Mouse (Mus musculus) heart, postnatal 10 days (tissue): ENCODE results near the gene Spata13. TPM values are rescaled to one million over a fixed set of nuclear protein-coding genes. Genes with fewer than 3 reads are reported as not detected.

Experiments
- DNase-seq, 2 experiments: peaks; one replicate each; pipeline ENCODE4 v3.0.0; 2021
- intact Hi-C: fragments of 180-260 bp; cut with DNase I; formaldehyde crosslinking; loops from one replicate; pipeline ENCODE4 v1.15.1; 2025
- total RNA-seq, 2 experiments: library from RNA; stranded (reverse); gene quantifications; 2 replicates each; pipeline ENCODE4 v1.2.3; 2021

The Spata13 gene
- total RNA-seq, result 10 to 100 TPM; 38.9 to 47.4 TPM

DNA sequence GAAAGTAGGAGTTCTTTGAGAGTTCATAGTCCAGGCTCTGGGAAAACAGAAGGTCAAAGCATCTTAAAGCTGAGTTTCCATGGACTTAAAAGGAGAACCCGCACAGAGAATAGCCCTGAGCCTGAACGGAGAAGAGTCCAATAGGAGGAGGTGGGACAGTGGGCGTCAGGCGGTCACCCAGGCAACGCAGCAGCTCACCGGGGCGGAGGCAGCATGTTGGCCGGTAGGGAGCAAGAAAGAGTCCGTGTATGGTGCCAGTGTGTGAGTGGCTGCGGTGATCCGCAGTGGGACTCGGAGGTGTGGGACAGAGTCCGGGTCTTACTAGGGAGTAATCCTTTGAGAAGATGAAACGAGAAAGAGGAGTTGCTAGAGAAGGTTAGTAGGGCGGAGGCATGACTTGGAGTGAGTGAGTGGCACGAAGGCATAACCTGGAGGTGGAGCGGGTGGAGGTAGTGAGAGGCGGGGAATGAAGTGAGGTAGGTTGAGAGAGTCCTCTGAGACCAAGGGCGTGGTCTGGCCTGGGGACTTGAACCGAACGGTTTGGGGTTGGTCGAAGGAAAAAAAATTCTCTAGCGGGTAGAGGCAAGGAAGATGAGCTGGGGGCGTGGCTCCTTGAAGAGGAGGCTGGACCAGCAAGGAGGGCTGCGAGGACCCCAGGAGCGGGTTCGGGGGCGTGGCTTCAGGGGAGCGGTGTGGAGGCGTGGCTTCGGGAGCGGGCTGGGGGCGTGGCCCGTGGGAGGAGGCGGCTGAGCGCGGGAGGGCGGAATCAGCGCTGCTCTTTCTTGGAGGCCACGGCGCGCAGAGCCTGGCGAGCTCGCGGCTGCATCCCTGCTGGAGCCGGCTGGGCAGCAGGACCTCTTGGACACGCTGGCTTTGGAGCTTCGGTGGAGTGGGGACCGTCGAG is at the start of gene Spata13:
Spata13 (plus strand) TSS at position 41 of the 904 bp plus-strand sequence.
- intact Hi-C loops, result loop anchor here (2.0 kb wide), 1 partner anchor 103 kb away; no protein-coding TSS in a partner anchor
- DNase-seq, result peak; percentile 82

DNA sequence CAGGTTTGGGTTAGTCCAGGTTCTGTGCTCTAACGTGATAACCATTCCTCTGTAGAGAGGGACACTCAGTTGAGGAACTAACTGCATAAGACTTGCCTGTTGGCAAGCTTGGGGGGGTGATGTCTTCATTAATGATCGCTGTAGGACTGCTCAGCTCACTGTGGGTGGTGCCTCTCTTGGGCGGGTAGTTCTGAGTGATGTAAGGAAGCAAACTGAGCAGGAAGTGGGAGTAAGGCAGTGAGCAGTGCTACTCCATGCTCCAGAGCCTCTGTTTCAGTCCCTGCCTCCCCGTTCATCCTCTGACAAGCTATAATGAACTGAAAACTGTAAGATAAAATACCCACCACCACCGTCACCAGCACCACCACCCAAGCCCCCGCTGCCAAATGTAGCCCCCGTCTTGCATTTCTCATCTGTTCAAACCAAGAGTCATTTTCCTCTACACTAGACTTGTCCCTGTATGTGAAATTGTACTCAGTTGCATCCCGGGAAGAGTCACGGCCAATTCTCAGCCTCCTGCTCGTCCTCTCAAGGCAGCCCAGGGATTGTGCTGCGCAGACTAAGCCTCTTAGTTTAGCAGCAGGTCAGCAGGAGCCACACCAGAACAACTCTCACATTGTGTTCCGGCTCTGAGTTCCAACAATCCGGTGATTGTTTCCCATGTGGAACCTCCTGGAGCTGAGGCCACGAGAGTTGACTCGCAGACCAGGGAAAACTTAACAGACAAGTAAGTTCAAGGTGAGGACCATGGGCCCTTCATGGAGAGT is 46.9 kb upstream of the Spata13 start:
- intact Hi-C loops, result loop anchor here (5.0 kb wide), 1 partner anchor 95 kb away; no protein-coding TSS in a partner anchor
- peak in 1 of 2 experiments; percentile 27 for DNase-seq

DNA sequence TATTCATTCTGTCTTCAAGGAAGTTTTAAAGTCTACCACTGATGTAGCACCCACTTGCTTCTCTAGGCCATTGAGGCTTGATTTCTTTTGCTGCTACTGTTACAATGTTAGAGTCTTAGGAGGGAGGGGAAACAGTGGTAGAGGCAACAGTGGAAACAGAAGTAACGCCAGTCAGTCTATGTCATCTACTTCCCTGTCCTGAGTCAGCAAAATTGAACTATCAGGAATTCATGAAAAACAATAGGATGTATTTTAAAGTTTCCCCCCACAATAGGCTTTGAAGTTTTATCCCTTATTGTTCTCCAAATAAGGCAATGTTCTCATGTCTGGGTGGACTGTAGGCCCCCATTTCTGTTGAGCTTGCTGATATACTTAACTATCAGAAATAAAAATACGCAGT is 44.8 kb upstream of the Spata13 start:
- no peak for DNase-seq
- intact Hi-C loops, result loop anchor here (5.0 kb wide), 1 partner anchor 93 kb away; no protein-coding TSS in a partner anchor

DNA sequence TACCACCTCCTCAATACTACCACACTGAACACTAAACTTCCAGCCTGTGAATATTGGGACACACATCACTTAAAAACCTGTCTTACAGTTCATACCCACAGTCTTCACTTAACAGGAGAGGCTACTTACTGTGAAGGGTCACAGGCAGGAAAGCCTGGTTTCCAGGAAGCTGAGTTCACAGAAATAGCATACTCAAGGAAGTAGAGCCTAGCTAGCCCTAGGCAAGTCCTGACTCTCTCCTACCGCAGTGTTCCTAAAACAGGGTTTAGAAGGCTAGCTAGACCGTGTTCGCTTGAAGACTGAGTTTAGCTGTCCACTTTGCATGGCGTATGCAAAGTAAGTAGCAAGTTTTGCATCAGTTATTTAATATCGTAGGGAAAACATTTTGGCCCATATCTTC is 41.5 kb upstream of the Spata13 start:
- no peak for DNase-seq
- intact Hi-C loops, result loop anchor here (2.0 kb wide), 1 partner anchor 34 kb away; no protein-coding TSS in a partner anchor

DNA sequence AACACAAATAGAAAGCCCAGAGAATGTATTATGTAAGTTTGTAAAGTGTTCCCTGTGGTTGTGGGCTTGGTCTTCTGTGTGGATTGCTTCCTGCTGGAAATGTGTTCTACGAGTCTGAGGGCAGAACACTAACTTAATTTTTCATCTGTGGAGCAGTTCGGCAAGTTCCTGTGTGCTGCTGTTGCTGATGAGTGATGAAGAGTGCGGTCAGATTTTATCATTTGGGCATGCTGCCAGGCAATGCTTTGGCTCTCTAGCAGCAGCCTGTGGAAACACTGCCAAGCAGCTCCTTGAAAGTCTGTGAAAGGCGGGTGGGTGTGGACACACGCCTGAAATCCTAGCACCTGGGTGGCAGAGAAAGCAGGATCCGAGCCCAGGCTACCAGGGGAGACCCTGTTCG is 41.0 kb upstream of the Spata13 start:
- peak; percentile 43 to 52 for DNase-seq
- intact Hi-C loops, result loop anchor here (2.0 kb wide), 1 partner anchor 34 kb away; no protein-coding TSS in a partner anchor

DNA sequence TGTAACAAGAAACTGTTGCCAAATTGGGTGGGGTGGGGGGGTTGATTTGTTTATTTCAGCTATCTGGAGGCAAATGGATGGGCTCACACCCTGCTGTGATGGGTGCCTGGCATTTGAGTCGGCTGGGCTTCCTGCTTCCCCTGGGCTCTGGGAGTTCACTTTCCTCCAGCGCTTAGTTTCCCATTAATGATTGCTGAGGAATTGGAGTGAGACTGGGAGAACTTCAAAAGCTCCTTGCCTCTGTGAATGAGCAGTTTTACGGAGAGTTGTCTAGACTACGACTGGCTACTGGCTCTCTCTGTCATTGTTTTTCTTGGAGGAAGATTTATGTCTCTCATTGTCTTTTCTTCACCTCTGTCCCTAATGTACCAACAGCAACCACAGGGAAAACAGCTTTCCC is 36.2 kb upstream of the Spata13 start:
- DNase-seq, result peak in 1 of 2 experiments; percentile 24
- intact Hi-C loops, result loop anchor here (5.0 kb wide), 2 partner anchors 40 to 65 kb away; no protein-coding TSS in a partner anchor

DNA sequence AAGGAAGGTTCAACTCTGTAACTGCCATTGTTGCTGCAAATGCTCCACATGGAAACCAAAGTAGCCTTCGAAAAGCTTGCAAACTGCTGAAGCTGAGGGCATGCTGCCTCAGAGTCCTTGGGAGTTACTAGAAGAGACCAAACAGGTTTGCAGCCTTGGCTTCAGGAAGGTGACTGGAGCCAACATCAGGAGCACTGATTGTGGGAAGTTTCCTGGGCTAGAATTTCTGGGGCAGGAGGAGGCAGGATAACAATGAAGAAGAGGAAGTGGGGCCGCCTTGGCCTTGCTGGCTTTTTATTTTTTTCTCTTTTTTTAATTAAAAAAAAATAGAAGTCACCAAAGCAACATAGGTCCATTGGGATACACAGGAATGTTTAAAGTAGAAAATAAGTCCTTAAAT is 34.8 kb upstream of the Spata13 start:
- DNase-seq, result peak; percentile 29 to 41
- intact Hi-C loops, result loop anchor here (5.0 kb wide), 2 partner anchors 38 to 67 kb away; no protein-coding TSS in a partner anchor

DNA sequence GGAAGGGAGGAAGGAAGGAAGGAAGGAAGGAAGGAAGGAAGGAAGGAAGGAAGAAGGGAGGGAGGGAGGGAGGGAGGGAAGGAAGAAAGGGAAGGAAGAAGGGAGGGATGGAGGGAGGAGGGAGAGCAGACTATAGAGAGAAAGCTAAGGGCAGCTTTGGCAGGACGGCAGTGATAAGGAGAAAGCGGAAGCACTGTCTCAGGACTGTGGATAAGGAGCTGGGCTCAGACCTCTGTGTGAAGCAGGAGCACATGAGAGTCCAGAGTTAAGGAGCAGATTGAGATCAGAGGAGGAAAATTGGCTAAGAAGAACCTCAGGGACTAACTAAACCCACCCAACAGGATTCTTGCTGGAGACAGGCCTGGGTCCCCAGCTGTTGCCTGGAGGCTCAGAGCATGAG is 28.2 kb upstream of the Spata13 start:
- DNase-seq, result no peak
- intact Hi-C loops, result no loop called here

DNA sequence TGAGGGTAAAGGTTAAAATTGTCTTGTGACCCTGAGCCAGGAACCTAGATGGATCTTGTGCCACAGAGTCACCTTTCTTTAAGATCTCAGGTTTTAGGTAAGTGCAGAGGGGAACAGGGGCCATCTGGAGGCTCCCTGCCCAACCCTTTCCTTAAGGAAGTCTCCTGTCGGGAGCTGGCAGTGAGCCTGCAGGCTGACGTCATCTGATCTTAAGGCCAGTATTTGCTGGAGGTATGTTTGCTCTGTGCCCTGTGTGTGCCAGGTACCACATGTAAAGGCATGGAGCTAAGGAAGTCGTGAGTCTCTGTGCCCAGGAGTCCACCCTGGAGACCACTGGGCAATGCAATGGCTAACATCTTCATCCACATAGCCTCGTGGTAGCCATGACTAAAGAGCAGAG is 27.6 kb upstream of the Spata13 start:
- DNase-seq, result peak; percentile 29 to 34
- intact Hi-C loops, result no loop called here

DNA sequence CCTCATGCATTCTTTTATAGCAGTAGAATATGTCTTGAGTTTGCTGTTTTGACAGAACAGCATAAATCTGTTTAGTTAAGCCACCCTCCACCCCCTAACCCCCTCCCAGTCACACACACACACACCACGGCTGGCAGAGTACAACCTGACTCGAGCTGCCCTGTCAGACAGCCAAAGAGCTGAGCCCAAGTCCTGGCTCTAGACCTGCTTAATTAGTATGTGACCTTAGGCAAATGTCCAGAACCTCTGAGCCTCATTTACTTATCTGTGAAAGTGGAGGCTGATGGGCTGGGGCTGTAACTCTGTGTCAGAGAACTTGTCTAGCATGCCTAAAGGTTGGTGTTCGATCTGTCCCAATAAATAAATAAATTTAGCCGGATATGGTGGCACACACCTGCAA is 26.1 kb upstream of the Spata13 start:
- intact Hi-C loops, result no loop called here
- no peak for DNase-seq

DNA sequence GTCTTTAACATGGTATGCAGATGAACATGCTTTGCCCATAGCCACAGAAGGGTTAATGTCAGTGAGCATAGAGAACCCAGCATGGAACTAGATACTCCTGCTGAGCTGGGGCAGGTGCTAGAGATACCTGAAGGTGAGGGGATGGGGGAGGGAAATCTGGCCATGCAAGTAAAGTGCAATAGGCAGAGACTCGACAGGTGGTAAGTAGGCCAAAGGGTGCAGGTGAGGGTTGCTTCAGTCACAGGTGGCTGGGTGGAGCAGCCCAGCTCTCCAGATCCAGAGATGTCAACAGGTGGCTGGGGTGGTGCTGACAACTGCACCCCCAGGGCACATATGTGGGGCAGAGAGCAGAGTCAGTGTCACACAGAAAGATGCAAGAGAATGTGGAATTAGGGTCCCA is 24.6 kb upstream of the Spata13 start:
- DNase-seq, result no peak

DNA sequence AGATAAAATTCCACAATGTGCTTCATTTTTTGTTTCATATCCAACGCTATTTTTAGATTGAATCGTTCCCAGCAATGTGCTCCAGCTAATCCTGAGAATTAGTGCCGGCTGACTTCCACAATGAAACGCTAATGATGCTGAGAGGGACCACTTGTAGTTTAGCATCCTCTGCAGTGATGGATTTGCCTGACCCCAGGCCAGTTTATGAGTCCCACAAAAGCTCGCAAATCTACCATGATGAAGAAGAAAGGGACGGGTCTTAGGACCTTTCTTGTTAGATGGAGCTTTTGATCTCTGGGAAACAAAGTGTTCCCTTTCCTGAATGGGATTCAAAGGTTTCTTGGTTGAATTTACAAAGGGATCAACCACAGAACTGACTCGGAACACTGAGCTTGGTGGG is 21.1 kb upstream of the Spata13 start:
- intact Hi-C loops, result no loop called here

More for the DNA sequence above, 24.6 kb upstream of the Spata13 start:
- intact Hi-C loops, result no loop called here

DNA sequence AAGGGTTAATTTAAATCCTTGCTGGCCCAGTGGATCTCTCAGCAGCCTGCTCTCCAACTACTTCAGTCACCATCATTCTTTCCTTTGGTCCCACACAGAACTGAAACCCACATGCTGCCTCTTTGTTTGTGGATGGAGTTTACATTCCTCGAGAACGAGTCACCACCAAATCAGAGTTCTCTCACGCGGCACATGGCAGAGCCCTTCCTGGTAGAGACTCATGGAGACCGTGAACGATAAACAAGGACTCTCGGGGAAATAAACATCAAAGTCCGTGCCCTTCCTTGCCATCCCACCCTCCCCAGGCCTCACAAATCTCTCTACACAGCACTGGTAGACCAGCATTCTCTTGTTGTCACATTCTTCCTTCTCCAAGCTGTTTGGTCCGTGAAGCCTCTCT is 12.7 kb upstream of the Spata13 start:
- DNase-seq, result no peak
- intact Hi-C loops, result no loop called here

More for the DNA sequence above, 21.1 kb upstream of the Spata13 start:
- DNase-seq, result no peak

DNA sequence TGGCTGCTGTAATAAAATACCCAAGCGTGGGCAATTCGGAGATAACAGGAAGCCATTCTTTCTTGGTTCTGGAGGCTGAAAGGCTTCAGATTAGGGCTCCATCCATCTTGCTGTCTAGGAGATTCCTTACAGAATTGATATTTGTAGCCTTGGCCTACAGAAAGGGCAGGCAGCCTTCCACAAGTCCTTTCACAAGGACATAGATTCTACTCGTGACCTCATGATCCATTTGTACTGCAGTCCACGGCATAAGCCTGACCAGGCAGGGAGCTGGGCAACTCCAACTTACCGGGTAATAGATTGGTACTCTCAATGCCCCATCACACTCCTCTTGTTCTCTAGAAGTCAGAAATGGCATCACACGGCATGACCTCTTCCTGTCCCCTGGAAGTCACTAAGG is 8.3 kb upstream of the Spata13 start:
- intact Hi-C loops, result no loop called here
- DNase-seq, result no peak

DNA sequence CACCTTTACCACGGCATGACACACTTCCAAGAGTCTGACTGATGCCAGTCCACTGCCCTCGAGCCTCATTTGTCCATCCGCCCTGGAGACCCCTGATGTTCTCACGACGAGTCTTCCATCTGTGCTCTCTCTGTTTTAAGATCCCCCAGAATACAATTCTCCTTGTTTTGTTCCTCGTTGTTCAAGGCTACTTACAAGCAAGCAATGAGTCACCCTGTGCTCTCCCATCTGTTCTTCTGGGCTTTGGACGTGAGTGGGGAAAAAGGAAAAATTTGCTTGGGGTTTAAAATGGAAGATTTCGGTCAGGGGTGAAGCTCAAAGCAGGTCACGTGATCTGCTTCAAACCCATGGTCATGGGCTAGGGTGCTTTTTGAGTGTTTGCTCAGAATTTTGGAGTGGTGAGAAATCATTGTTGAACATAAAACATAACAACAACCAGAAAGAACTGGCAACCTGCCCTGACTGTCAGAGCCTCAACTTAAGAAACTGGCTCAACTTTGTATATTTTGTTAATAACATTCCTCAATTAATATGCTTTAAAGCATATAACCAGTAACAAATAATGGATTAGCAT is 3.8 kb upstream of the Spata13 start:
- intact Hi-C loops, result no loop called here
- DNase-seq, result no peak

DNA sequence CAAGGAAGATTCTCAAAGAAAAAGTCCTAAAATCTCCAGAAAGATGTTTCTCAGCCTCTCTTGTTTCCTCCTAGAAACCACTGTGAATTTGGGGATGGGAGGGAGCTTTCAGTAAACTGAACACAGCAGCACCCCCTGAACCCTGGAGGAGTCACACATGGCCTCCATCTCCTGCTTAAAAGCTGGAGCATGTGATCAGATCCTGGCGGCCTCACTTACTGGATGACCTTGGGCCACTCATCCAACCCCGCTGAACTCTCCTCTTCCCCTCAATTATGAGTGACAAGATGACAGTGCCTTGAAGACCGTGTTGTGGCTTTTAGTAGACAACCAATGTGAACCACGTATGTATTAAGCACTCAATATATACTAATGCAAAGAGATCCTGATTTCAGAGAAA is 2.8 kb upstream of the Spata13 start:
- intact Hi-C loops, result no loop called here
- no peak for DNase-seq

DNA sequence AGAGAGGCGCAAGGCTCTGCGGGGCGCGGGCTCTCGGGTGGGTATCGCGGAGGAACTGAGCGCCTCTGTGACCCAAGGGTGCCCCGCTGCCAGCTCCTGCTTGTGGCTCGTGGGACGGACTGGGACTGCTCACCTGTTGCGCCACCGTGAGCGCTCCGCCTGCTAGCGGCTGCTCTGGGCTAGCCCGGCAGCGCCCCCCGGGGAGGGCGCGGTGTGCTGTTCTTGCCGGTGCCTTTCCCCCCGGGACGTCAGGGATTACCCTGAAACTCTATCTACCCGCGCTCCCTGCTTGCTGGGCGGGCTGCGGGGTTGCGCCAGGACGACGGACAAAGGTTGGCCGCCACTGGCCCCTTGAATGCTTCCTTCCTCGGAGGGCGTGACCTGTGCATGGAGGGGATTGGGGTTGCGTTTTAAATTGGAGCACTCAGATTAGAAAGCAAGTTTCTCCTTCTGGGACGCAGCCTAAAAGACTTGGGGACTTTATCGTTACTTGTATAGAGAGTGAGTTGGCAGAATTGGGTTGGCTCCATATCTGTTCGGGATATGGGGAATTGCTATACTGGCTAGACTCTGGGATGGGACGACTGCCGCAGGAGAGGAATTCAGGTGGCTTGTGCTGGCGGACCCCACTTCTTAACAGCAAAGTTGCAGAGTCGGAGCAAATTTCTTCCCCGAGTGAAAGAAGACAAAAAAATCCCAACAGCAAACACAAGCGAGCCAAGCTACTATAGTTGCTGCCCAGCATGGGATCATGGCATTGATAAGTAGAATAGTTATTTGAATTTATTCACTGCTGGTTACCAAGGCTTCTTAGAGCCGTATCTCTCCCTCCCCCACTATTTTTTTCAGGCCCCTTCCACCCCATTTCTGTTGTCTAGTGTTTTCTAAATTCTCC is 1.3 kb downstream of the Spata13 start:
- DNase-seq, result peak; percentile 48 to 53
- intact Hi-C loops, result loop anchor here (2.0 to 5.0 kb wide), 3 partner anchors 38 to 104 kb away; no protein-coding TSS in a partner anchor

DNA sequence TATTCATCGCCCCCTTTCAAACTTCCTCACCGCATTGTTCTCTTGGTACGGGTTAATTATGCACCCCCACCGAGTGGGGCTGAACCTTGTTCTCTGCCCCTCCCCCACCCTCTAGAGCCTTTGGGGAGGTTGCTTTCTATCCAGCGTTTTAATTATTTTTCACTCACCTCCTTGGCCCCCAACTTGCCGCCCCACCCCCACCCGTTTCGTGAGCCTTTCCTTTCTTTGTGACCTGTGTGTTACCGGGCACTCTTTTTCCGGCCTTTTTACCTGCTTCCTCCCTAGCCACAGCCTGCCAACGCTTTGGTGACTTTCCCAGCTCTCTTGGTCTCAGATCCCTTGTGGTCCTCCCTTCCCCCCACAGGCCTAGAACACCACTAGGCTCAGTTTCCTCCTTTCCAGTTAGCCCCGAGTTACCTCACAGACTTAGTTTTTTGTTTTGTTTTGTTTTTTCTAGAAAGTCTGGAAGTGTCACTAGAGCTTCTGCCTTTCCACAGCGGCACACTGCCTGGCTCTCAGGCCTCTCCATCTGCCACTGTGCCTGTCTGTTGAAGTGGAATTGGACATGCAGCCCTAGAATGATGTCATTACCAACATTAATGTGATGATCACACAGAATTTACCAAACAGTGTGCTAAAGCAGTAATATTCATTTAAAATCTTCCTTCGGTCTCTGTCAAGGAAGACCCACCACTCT is 2.3 kb downstream of the Spata13 start:
- intact Hi-C loops, result loop anchor here (2.0 to 5.0 kb wide), 3 partner anchors 39 to 105 kb away; no protein-coding TSS in a partner anchor
- no peak for DNase-seq

DNA sequence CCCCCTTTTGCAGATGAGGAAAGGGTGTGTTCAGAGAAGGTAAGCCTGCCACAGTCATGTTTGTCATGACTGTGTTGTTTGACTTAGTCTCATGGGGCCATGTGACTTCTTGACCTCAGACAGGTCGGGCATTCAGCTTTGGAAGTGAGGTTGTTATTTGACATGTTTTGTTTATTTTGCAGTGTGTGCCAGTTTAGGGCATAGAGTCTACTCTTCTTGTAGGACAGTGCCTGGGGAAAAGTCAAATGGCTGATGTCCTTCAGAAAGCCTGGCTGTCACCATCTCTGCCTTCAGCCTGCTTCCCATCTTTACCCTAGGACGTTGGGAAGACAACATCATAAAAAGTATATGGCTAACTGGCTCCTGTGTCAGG is 2.8 kb downstream of the Spata13 start:
- no peak for DNase-seq
- intact Hi-C loops, result loop anchor here (5.0 kb wide), 2 partner anchors 39 to 46 kb away; no protein-coding TSS in a partner anchor
